Mouse (Mus musculus): Measurements from ENCODE around the gene Ugt1a6a.

Gene Ugt1a6a

GRCm38 (mm10) chr1:88249596-88249995 is 115.0 kb downstream of the Ugt1a6a start:
- no peak for DNase-seq (ENCODE audit: low spot score in 2 of 2)

- DNase-seq (ENCODE audit: low spot score in 2 of 2) = no peak
These were observed 115.4 kb downstream of the Ugt1a6a start for GRCm38 (mm10) chr1:88250023-88250422.

GRCm38 (mm10) chr1:88253106-88253505 is 118.5 kb downstream of the Ugt1a6a start:
- DNase-seq (ENCODE audit: low spot score in 2 of 2) = no peak

DNA sequence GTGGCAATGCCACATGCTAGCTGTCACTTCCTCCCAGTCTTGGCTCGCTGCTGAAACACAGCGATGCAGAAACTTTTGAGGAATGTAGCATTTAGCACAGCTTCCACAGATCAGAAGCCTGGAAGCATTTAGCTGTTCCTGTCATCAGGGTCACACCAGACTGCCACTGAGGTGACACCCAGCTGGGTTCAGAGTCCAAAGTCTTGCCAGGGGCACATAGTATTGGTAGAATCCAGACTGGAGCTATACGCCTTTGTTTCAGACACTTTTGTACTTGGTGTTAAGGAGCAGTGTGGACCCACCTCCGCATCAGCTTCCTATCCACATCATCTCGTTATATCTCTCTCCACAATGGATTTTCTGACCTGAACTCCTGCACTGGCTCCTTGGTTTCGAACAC is 118.9 kb downstream of the Ugt1a6a start:
- DNase-seq (ENCODE audit: low spot score in 2 of 2) = no peak

- no peak for DNase-seq (ENCODE audit: low spot score in 2 of 2)
These were observed 120.3 kb downstream of the Ugt1a6a start for GRCm38 (mm10) chr1:88254793-88255465.

- DNase-seq (ENCODE audit: low spot score in 2 of 2) = no peak
These were observed 120.9 kb downstream of the Ugt1a6a start for GRCm38 (mm10) chr1:88255466-88255857.

DNA sequence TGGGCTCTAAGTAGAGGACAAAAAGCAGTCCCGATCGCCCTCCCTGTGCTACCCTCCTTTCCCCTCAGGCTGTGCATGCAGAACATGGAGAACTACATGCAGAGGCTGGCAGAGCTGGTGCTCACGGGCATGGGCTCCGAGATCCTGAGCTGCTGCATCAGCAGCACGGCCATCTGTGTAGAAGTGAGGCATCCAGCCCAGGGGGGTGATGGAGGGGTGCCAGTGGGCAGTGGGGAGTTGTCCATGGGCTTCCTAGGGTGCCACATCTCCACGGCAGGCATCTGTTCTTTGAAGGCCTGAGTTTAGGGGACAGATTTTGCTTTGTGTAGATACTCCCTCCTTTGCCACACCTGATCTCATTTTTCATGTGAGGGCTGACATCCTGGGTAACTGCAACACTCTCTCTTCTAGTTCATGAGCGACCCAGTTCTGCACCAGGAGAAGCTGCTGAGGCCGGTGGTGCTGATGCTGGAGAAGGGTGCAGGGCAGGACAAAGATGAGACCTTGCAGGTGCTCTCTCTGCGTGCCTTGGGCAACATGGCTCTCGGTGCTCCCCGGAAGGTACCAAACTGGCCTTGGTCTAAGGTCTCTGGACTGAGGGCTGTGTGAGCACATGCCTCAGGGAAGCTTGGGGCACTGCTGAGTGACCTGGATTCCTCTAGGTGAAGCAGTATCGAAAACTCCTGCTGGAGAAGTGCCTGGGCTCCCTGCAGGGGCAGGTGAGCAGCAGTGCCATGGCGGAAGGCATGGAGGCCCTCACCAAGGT is 121.6 kb downstream of the Ugt1a6a start:
- no peak for DNase-seq (ENCODE audit: low spot score in 2 of 2)

- DNase-seq (ENCODE audit: low spot score in 2 of 2) = no peak
These were observed 122.5 kb downstream of the Ugt1a6a start for GRCm38 (mm10) chr1:88256886-88257663.

DNA sequence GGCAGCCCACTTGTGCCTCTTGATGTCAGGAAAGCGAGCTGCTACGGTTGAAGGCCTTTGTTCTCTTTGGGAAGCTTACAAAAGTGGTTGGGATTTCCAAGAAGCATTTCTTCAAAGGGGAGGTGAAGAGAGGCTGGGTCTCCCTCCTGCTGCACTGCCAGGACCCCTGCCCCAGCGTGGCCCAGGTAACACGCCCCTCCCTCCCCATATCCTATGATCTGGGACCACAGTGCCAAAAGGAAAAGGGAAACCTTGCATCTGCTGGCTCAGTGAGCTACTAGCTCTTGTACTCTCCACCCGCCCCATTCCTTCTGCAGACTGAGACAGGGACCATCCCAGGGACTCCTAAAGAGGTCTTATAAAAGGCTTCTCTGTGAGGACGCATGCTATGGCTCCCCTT is 123.1 kb downstream of the Ugt1a6a start:
- DNase-seq (ENCODE audit: low spot score in 2 of 2) = no peak

DNA sequence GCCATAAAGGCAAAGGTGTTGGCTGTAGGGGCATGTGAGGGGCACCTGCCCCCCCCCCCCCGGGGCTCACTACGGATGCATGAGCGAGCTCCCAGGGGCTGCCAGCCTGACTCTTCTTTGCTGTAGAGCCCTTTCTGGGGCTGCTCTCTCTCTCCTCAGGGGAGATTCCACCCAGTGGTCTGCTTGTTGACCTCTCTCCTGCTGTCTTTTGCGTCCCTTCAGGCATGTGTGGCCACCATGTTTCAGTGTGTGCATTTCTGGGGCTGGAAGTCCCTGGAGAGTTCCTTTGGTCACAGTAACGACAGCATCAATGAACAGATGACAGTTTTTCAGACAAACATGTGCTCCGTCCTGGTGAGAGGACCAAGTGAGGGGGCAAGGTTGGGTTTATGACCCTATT is 123.8 kb downstream of the Ugt1a6a start:
- DNase-seq (ENCODE audit: low spot score in 2 of 2) = no peak

DNA sequence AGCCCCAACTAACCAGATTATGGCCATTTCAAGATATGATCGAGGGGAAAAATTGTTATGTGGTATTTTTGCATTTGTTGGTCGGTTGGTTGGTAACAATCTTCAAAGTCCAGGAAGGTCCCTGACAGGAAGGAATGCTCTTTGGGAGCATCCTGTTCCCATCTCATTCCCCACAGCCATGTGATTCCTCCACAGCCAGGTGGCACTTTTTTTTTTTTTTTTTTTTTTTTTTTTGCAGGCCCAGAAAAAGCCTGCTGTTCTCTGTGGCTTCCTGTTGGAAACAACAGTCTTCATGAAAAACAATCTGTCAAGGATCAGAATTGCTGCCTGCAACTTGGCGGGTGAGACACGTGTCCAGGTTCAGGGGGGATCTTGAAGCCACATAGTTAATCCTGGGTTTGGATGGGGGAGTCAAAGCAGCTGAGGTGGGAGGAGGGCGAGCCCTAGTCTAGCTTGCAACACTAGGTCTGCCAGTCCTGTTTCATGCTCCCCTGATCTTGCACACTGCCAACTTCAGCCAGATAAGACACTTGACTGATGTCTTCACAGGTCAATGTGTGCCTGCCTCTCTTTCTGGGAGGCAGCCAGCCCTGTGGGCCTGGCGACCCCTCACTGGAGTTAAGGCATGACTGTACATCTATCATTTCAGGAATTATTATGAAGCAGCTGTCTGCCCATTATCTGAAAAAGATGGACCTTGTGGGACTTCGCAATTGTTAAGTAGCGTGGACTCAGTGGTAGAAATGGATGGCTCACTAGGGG is 124.5 kb downstream of the Ugt1a6a start:
- DNase-seq (ENCODE audit: low spot score in 2 of 2) = peak; percentile 84 to 85

- DNase-seq (ENCODE audit: low spot score in 2 of 2) = no peak
These were observed 125.0 kb downstream of the Ugt1a6a start for GRCm38 (mm10) chr1:88259643-88260024.

DNA sequence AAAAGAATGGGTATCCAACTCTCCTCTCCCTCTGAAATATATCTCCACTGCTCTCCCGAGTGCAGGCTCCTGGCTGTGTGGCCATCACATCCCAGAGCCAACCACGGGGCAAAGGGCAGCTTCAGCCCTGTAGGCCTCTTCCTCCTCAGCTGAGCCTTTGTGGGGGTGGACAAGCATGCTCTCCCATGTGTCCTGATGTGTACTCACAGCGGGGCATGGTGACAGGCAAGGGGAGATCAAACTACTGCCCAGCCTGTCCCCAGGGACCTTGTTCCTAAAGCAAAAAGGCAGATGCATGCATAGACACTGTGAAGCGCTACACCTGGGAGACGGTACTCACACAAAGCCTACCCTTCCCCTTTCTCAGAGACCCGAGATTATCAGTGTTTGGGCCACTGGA is 125.5 kb downstream of the Ugt1a6a start:
- DNase-seq (ENCODE audit: low spot score in 2 of 2) = no peak

DNA sequence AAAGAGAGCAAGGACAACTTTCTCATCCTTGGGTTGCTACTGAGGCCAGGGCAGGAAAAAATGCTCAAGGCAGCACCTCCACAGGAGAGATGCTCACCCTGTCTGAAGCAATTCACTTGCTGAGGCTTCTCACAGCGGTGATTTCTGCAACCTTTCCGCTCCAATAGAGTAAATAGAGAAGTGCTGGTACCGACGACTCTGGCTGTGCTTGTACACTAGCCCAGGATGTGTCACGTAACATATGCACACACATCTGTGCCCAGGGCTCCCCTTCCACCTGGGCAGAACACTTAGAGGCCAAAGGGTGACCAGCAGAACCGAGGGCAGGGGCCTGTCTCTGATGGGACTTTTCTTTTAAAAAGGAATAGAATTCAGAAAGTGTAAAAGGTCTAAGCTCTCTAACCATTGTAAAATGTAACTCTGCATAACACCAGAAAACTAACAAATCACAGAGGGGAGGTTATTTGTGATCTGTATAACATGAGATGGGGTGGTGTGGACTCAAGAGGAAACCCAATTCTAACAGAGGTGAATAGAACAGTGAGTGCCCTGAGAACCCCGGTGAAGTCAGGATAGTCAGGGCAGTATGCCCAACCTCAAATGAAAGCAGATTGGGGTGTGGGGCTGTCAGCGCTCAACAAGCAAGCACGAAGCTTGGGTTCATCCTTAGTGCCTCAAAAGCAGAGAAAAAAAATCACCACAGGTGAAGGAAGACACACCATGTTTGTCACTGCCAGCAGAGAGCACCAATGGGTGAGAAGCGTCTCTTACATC is 126.2 kb downstream of the Ugt1a6a start:
- DNase-seq (ENCODE audit: low spot score in 2 of 2) = no peak

DNA sequence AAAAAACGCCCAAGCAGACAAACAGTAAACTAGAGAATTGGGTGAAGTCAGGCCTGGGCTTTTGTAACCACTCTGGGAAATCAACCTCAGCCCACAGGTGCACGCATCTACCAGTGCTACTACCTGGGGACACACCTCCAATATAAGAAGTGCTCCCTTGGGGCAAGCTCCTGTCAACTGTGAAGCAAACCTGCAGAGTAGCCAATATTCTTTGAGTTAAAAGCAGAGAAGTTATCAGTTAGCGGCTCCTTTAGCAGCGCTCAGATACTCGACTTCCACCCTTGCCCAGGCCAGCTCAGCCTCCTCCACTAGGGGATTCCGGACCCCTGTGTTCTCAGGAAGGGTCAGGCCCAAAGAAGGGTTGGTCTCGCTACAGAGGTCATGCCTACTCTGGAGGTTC is 127.1 kb downstream of the Ugt1a6a start:
- DNase-seq (ENCODE audit: low spot score in 2 of 2) = no peak

GRCm38 (mm10) chr1:88262255-88262654 is 127.6 kb downstream of the Ugt1a6a start:
- peak; percentile 98 to 99 for DNase-seq (ENCODE audit: low spot score in 2 of 2)

DNA sequence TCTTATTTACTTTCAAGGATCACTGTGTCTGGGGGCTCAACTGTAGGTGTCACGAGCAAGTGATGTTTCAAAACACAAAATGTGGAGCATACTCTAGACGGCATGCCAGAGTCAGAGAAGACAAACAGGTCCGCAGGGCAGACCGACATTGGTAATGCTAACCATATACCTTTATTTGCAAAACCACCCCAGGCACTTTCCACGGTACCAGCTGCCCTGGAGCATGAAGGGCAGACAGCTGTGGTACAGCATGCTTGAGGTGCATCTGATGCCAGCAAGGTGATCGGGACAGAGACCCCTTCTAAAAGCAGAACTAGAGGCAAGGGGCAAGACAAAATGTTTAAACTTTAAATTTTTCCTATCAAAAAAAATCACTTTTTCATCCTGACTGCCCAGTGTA is 128.4 kb downstream of the Ugt1a6a start:
- DNase-seq (ENCODE audit: low spot score in 2 of 2) = no peak

- DNase-seq (ENCODE audit: low spot score in 2 of 2) = no peak
These were observed 129.2 kb downstream of the Ugt1a6a start for GRCm38 (mm10) chr1:88263778-88264177.

GRCm38 (mm10) chr1:88264237-88264868 is 129.7 kb downstream of the Ugt1a6a start:
- no peak for DNase-seq (ENCODE audit: low spot score in 2 of 2)

DNA sequence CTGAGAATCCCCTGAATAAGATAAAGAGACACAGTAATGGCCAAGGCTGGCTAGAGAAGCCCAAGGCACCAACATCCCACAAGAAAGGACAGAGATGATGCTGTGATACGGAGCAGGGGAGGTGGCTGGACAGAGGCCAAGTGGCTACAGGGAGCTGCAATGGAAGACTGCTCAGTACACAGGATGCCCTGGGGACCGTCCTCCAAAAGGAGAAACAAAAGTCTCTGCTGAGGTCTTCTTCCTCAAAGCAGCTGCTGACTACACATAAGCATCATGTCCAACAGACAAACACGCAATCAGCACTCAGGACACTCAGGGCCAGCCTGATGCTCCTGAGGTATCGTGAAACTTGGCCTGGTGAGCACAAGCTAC is 130.2 kb downstream of the Ugt1a6a start:
- no peak for DNase-seq (ENCODE audit: low spot score in 2 of 2)

DNA sequence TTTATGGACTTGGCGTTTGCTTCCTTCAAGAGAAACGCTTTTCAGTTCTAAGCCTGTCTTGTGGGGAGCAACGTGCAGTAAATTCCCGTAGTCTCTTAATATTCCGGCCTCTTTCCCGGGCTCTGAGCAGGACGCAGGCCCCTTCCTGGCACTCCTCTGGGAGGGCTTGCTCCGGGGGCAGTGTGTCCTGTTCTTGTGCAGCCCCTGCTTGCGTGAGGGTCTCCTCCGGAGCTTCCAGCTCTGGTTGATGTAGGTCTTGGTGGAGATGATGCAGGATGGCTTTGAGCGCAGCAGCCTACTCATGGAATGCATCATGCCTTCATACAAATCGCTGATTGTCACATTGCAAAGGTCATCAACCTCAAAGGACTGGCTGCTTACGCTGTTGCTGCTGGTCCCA is 131.5 kb downstream of the Ugt1a6a start:
- DNase-seq (ENCODE audit: low spot score in 2 of 2) = no peak
